Mouse (Mus musculus) MEL-GATA-1-ER (cell line): ENCODE data around the gene Ddit4.

Source experiments
- DNase-seq: peaks from one replicate; pipeline ENCODE4 v3.0.0-alpha.2; 2012; ENCODE audit warnings: low read depth; ENCODE audit errors: extremely low read depth

Gene Ddit4

GRCm38 (mm10) chr10:59972534-59972933 is 20.9 kb upstream of the Ddit4 start:
- no peak for DNase-seq

- no peak for DNase-seq
Observed at GRCm38 (mm10) chr10:59971813-59972212, 20.2 kb upstream of the Ddit4 start.

GRCm38 (mm10) chr10:59970450-59971062 is 18.9 kb upstream of the Ddit4 start:
- no peak for DNase-seq

GRCm38 (mm10) chr10:59969821-59970449 is 18.3 kb upstream of the Ddit4 start:
- DNase-seq, result peak; percentile 58

- DNase-seq, result no peak
Observed at GRCm38 (mm10) chr10:59967309-59967942, 15.8 kb upstream of the Ddit4 start.

- DNase-seq, result no peak
Observed at GRCm38 (mm10) chr10:59966743-59967142, 15.1 kb upstream of the Ddit4 start.

GRCm38 (mm10) chr10:59965788-59966187 is 14.2 kb upstream of the Ddit4 start:
- no peak for DNase-seq

- DNase-seq, result no peak
Observed at GRCm38 (mm10) chr10:59965362-59965695, 13.7 kb upstream of the Ddit4 start.

GRCm38 (mm10) chr10:59964504-59965361 is 13.1 kb upstream of the Ddit4 start:
- DNase-seq, result no peak

GRCm38 (mm10) chr10:59963609-59964008 is 12.0 kb upstream of the Ddit4 start:
- no peak for DNase-seq

GRCm38 (mm10) chr10:59959517-59959916 is 7.9 kb upstream of the Ddit4 start:
- no peak for DNase-seq

GRCm38 (mm10) chr10:59958458-59958857 is 6.8 kb upstream of the Ddit4 start:
- DNase-seq, result no peak

- no peak for DNase-seq
Observed at GRCm38 (mm10) chr10:59957171-59958149, 5.8 kb upstream of the Ddit4 start.

GRCm38 (mm10) chr10:59956681-59957080 is 5.0 kb upstream of the Ddit4 start:
- no peak for DNase-seq

- no peak for DNase-seq
Observed at GRCm38 (mm10) chr10:59953564-59954039, 2.0 kb upstream of the Ddit4 start.

- peak; percentile 56 for DNase-seq
Observed at GRCm38 (mm10) chr10:59952781-59953563, 1.3 kb upstream of the Ddit4 start.

- DNase-seq, result no peak
Observed at GRCm38 (mm10) chr10:59952152-59952780, 632 bp upstream of the Ddit4 start.

- DNase-seq, result no peak
Observed at GRCm38 (mm10) chr10:59950716-59951191, 880 bp downstream of the Ddit4 start.
